ENCODE assay signal across 12 mouse cellular contexts in the genomic region with DNA sequence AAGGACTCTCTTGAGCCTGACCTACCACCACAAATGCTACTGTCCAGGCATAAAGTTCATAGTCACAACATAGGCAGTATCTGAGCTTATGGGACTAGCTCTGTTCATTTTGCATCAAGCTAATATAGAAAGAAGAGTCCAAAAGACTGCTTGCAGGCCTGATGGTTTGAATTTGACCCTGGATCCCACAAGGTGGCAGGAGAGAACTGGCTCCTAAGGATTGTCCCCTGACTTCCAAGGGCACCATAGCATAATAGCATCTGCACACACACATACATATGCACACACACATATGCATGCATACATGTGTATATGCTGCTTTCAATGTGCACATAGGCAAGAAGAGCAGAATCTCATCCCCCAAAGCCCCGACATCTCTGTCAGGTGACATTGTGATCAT.
A peak's percentile ranks its signal among the peaks of the same experiment; 100 is the strongest.
DNase-seq lines count a peak whose midpoint lies in the region; ATAC-seq and TF ChIP-seq lines count a peak whose summit lies in the region.
"Had no signal": no experiment of that assay in that cellular context is flagged by ENCODE, and none has a peak within 500 bp of the region (broad histone marks: within the 10 kb centered on the region; RNA-seq: fewer than 3 reads in every experiment).

No protein-coding gene starts in this region.

- peaks cover 33% of the 10 kb centered on the region for H3K4me1 ChIP-seq in lung, embryonic 15.5 days
- H3K4me1 ChIP-seq in kidney, adult 2 months (ENCODE audit: control insufficient read depth, insufficient read depth, low read length) = peaks cover 21% of the 10 kb centered on the region
- peaks cover 5% of the 10 kb centered on the region; the same call in 1 of the 2 replicates for H3K4me1 ChIP-seq in forebrain, embryonic 14.5 days (ENCODE audit: control insufficient read depth, insufficient read depth, low read length)

- no peak for ATAC-seq in lung, embryonic 15.5 days (ENCODE audit: borderline replicate concordance, extremely low read depth, low FRiP score, low TSS enrichment)
- no peak for ATAC-seq in forebrain, embryonic 14.5 days
- ATAC-seq: midbrain, embryonic 16.5 days had no signal

- no peaks in the 10 kb centered on the region for H3K36me3 ChIP-seq in lung, embryonic 15.5 days
- no peaks in the 10 kb centered on the region for H3K36me3 ChIP-seq in kidney, adult 2 months (ENCODE audit: control insufficient read depth, insufficient read depth, low read length)
- no peaks in the 10 kb centered on the region for H3K36me3 ChIP-seq in forebrain, embryonic 14.5 days (ENCODE audit: control insufficient read depth, insufficient read depth, low read length)
- H3K36me3 ChIP-seq: embryonic facial prominence, embryonic 12.5 days; hindbrain, embryonic 15.5 days; limb, embryonic 13.5 days had no signal

- no peak overlapping the region for H3K27ac ChIP-seq in gastrocnemius, adult 2 months
- H3K27ac ChIP-seq in lung, embryonic 15.5 days = peak overlapping the region; percentile 27
- H3K27ac ChIP-seq in kidney, adult 2 months (ENCODE audit: insufficient read depth, low read depth, low read length) = peak overlapping the region; percentile 89
- no peak overlapping the region for H3K27ac ChIP-seq in forebrain, embryonic 14.5 days (ENCODE audit: low read depth, low read length)
- H3K27ac ChIP-seq: embryonic facial prominence, embryonic 12.5 days; hindbrain, embryonic 15.5 days; limb, embryonic 13.5 days had no signal

- H3K9ac ChIP-seq in lung, embryonic 15.5 days = no peak overlapping the region
- H3K9ac ChIP-seq in forebrain, embryonic 14.5 days (ENCODE audit: low read length) = no peak overlapping the region
- H3K9ac ChIP-seq: embryonic facial prominence, embryonic 12.5 days; hindbrain, embryonic 15.5 days; limb, embryonic 13.5 days had no signal

- intact Hi-C loops in gastrocnemius, adult 2 months (cut with DNase I) = loop anchor here (10.0 kb wide), 1 partner anchor 245 kb away; no protein-coding TSS in a partner anchor

- H3K27me3 ChIP-seq in lung, embryonic 15.5 days = no peaks in the 10 kb centered on the region
- no peaks in the 10 kb centered on the region for H3K27me3 ChIP-seq in kidney, adult 2 months (replicated peaks; ENCODE audit: control insufficient read depth, insufficient read depth, low read length)
- H3K27me3 ChIP-seq in forebrain, embryonic 14.5 days (replicated peaks; ENCODE audit: control insufficient read depth, insufficient read depth, low read length) = no peaks in the 10 kb centered on the region
- H3K27me3 ChIP-seq: embryonic facial prominence, embryonic 12.5 days; limb, embryonic 13.5 days had no signal

- DNase-seq in gastrocnemius, adult 2 months = no peak
- no peak for DNase-seq in gastrocnemius, postnatal 4 days (ENCODE audit: low spot score in 2 of 2)
- no peak for DNase-seq in lung, postnatal 14 days
- DNase-seq in kidney, adult 2 months = peak; percentile 50
- peak; percentile 44 for DNase-seq in yolk sac, embryonic 10.5 days (ENCODE audit: low spot score)
- no peak for DNase-seq in right cerebral cortex, adult 18-20 months
- DNase-seq in forebrain, embryonic 14.5 days (ENCODE audit: low spot score) = no peak

- TF ChIP-seq POLR2A in kidney, adult 2 months (IDR thresholded peaks at IDR 0.05; ENCODE audit: low read depth, low read length) = no peak

- H3K4me2 ChIP-seq in lung, embryonic 15.5 days = no peak overlapping the region
- no peak overlapping the region for H3K4me2 ChIP-seq in forebrain, embryonic 14.5 days (ENCODE audit: low read length)
- H3K4me2 ChIP-seq: embryonic facial prominence, embryonic 12.5 days had no signal

- TF ChIP-seq CTCF in gastrocnemius, adult 2 months (IDR thresholded peaks at IDR 0.05) = peak; percentile 32
- peak; percentile 50; the same call in 1 of the 2 replicates for TF ChIP-seq CTCF in kidney, adult 2 months (conservative IDR thresholded peaks at IDR 0.05; ENCODE audit: insufficient read depth, insufficient read length, low read depth, low read length)

- H3K9me3 ChIP-seq in lung, embryonic 15.5 days = no peaks in the 10 kb centered on the region
- H3K9me3 ChIP-seq in forebrain, embryonic 14.5 days (replicated peaks; ENCODE audit: control insufficient read depth, low read length) = no peaks in the 10 kb centered on the region
- H3K9me3 ChIP-seq: embryonic facial prominence, embryonic 12.5 days; hindbrain, embryonic 15.5 days; limb, embryonic 13.5 days had no signal

- no peak overlapping the region for H3K4me3 ChIP-seq in gastrocnemius, adult 2 months
- H3K4me3 ChIP-seq in lung, embryonic 15.5 days = no peak overlapping the region
- no peak overlapping the region for H3K4me3 ChIP-seq in kidney, adult 2 months (ENCODE audit: insufficient read depth, low read depth, low read length)
- H3K4me3 ChIP-seq in forebrain, embryonic 14.5 days (ENCODE audit: low read depth, low read length) = no peak overlapping the region
- H3K4me3 ChIP-seq: embryonic facial prominence, embryonic 12.5 days; hindbrain, embryonic 15.5 days; limb, embryonic 13.5 days had no signal

- WGBS in lung, embryonic 15.5 days = 47% methylated on average over 1 of the region's 1 CpGs
- 27% methylated on average over 1 of the region's 1 CpGs for WGBS in kidney, adult 2 months
- 87% methylated on average over 1 of the region's 1 CpGs for WGBS in forebrain, embryonic 14.5 days

Comparison
In these comparisons a context has a peak if more than half of its experiments do, and no peak if none do; other contexts are left out.
1. DNase-seq: peak in kidney, adult 2 months (single experiment) and yolk sac, embryonic 10.5 days (single experiment); none in gastrocnemius, adult 2 months (single experiment), gastrocnemius, postnatal 4 days (0 of 2), lung, postnatal 14 days (single experiment), right cerebral cortex, adult 18-20 months (single experiment) and forebrain, embryonic 14.5 days (single experiment).
2. H3K27ac ChIP-seq: peak in lung, embryonic 15.5 days (single experiment) and kidney, adult 2 months (single experiment); none in gastrocnemius, adult 2 months (single experiment) and forebrain, embryonic 14.5 days (single experiment).